Mouse (Mus musculus): ENCODE results near the gene Alkbh1. TPM values are rescaled to one million over a fixed set of nuclear protein-coding genes. Genes with fewer than 3 reads are reported as not detected.
A peak's percentile ranks its signal among the peaks of the same experiment; 100 is the strongest.
"Not testable (repeated sequence)": the region's sequence is repeated elsewhere in the genome, so short reads cannot be mapped to it uniquely, and the experiment has no call there.

The Alkbh1 gene
- polyA plus RNA-seq (2017; shearing (Covaris generic)) = 10 to 100 TPM; 53.3 to 59.3 TPM

DNA sequence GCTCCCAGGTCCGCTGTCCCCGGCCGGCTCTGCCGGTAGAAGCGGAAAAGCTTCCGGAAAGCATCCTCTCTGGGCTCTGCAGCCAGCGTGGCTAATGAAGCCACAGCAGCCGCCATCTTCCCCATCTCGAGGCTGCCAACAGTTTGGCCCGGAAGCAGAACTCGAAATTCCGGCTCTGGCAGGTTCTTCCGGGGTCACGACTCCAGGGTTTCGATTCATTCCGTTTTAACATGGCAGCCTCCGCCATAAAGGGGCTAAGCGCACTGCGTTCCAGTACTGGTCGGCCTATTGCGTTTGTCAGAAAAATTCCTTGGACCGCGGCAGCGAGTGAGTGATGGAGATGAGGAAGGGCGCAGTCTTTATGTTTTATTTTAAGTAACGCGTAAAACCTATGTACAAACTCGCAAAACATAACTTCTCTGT is at the start of gene Alkbh1, which contains the start of gene Slirp:
TSS of gene Alkbh1 (minus strand) at position 318 of the 423 bp plus-strand sequence.
TSS of gene Slirp (plus strand) at position 197 of the 423 bp plus-strand sequence.
- ATAC-seq = peak; percentile 91

DNA sequence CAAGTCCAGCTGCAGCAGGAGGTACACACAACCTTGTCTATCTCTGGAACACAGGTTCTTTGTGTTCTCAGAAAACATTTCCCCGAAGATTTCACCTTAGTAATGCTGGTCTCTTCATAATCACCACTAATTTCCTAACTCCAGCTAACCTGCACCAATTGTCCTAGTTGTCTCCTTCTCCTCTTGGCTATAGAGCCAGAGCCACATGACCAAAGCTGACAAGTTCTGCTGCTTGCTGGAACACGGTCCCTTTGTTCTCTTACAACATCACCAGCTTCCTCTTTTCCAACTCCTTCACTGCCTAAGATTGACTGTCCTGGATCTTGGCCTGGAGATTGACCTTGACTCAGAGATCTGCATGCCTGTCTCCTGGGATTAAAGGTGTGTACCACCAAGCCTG is 44.9 kb upstream of the Alkbh1 start:
- ATAC-seq = not testable (repeated sequence)

DNA sequence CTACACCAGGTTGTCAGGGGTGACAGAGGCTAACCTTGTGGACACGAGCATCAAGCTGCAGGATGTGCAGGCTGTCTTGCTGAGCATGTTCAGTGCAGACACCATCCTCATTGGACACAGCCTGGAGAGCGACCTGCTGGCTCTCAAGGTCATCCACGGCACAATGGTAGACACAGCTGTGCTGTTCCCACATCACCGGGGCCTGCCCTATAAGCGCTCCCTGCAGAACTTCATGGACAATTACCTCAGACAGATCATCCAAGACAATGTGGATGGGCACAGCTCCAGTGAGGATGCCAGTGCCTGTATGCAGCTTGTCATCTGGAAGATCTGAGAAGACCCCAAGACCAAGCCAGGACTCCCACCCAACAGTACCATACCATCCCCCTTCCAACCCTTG is 38.7 kb upstream of the Alkbh1 start:
- not testable (repeated sequence) for ATAC-seq

DNA sequence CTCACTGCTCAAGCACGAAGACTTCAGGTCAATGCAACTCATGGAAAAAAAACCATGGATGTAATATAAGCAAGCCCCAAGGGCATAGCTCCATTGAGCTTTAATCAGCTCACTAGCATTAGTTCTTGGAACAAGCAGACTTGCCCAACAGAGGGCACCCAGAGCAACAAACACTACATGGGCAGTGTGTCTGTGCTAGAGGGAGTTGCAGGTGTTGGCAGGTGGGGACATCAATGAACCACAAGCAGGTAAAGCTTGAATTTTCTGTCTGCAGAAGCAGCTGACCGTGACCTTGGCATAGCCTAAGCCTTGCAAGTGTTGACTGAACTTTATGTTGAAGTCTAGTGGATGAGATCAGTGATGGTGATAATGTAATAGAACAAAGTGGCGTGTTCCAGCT is 30.9 kb upstream of the Alkbh1 start:
- no peak for ATAC-seq

DNA sequence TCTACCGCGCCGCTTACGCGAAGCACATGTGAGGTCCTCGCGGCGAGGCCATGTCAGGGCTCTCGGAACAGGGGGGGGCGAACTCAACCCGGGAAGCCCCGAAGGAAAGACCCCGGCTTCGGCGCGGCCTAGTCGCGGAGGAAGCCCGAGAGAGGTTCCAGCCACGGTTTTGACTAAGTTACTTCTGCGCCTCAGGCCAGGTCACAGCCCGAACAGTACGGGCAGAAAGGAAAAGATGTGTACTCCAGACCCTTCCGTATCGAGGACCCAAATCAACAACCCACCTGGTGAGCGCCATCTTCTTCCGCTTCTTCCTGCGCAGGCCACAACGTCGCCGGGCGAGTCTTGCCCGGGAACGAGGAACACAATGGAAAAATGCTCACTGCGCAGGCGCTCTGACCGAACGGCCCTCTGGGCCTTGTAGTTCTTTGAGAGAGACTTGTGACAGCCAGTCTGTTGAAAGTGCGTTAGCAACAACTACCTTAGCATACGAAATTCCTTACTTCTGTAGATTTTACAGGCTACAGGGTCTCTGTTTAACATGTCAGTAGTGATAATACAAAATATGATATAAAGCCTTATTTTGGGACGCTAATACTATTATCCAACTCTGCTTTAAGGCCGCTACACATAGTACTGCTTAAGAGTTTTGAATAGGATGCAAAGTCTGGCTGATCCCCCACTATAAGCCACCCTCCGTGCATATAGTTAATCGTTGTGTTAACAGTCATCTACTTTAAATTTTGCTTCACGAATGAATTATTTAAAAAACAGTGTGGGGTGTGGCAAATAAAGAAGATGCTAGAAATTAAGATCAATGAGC is 28.4 kb upstream of the Alkbh1 start, which contains the start of gene Snw1:
TSS of gene Snw1 (minus strand) at position 311 of the 823 bp plus-strand sequence.
- ATAC-seq = peak; percentile 94

DNA sequence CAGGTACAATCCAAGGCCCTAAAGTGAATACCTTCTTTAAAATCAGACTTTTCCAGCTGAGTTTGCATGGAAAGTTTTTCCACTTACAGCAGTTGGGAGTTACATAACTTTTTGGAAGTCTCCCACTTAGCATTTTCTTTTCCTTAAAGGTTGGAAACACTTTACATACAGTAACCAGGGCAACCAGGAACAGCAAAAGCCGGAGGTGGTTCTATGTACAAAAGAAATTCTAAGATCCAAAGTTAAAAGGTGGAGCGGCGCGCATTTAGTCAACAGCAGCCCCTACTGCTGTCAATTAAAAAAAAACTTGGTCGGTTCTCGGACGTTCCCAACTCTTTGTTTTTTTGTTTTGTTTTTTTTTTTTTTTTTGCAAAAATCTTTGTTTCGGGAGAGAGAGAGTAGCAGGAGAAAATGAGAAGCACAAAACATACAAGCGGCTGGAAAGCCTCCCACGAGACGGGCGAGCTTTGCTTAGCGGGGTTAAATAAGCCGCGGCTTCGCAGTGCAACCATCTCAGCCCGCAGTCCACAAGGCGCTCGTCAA is 27.7 kb upstream of the Alkbh1 start:
- no peak for ATAC-seq

DNA sequence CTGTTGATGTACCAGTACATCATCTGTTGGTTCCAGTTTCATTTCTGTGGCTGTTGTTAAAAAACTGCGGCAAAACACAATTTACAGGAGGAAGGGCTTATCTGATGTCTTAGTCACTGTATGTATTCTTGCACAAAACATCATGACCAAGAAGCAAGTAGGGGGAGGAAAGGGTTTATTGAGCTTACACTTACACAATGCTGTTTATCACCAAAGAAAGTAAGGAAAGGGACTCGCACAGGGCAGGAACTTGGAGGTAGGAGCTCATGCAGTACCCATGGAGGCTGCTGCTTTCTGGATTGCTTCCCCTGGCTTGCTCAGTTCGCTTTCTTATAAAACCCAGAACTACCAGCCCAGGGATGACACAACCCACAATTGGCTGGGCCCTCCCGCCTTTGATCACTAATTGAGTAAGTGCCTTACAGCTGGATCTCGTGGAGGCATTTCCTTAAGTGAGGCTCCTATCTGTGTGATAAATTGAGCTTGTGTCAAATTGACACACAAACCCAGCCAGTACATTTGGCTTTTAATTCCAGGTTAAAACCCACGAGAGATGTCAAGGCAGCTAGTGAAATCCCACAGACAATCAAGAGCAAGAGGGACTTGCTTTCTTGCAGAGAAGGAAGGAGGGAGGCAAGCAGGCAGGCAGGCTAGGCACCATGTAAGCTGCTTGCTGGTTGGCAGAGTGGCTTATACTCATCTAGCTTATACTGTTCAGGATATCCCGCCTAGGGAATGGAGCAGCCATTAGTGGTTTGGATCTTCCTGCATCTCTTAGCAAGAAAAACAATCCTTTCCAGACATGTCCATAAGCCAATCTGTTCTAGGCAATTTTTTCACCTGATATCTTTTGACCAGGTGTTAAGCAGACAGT is 26.7 kb upstream of the Alkbh1 start:
- peak; percentile 25 for ATAC-seq

DNA sequence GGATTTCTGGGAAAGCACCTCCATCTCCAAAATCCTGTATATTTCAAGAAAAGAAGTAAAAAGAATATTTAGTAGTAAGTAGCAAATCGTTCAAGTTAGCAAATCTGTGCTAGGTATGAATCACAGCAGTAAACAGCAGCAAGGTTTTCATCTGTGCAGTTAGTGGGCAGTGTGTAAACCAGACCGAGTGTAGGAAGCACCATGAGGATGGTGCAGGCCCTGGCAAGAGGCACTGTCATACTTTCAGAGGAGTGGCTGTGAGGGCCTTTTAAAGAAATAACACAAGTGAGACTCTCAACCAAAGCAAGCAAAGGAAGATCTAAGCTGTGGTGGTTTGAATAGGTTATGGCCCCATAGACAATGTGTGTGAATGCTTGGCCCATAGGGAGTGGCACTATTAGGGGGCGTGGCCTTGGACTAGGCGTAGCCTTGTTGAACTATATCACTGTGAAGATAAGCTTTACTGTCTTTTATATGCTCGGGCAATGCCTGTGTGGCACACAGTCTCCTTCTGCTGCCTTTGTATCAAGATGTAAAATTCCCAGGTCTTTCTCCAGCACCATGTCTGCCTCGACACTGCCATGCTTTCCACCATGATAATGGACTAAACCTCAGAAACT is 21.0 kb upstream of the Alkbh1 start:
- no peak for ATAC-seq

DNA sequence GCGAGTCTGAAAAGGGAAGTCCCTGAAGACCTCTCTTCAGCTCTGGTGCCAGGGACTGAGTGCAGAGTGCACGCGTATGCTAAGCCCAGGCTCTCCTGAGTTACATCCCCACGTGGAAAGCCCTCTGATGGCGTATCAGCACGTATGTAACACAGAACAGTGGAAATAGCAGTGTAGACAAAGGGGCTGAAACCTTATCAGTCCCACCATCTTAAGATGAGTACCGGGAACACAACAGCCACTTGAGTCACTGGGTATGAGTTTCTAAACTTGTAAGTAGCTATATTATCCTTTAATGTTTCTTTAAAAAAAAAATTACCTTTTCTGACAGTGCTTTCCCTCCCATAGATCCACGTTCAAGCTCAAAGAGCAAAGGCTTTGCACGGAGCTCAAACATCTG is 5.6 kb upstream of the Alkbh1 start:
- ATAC-seq = no peak

DNA sequence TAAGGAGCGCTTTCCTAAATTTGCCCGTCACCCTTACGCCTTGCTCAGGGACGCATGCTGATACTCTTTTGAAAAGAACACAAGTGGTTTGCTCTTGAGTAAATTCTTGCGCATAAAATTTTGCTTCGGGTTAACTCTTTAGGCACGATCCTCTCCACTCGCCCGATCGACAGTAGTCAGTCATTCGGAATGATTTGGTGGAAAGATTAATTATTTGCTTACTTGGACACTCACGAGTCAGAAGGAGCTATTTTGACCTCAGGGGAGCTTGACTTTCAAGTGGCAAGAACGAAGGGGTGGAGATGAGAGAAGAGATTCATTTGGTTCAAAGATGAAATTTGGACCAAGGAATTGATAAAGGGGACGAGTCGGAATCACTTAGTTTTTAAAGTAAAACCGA is 394 bp upstream of the Alkbh1 start:
- ATAC-seq = no peak

DNA sequence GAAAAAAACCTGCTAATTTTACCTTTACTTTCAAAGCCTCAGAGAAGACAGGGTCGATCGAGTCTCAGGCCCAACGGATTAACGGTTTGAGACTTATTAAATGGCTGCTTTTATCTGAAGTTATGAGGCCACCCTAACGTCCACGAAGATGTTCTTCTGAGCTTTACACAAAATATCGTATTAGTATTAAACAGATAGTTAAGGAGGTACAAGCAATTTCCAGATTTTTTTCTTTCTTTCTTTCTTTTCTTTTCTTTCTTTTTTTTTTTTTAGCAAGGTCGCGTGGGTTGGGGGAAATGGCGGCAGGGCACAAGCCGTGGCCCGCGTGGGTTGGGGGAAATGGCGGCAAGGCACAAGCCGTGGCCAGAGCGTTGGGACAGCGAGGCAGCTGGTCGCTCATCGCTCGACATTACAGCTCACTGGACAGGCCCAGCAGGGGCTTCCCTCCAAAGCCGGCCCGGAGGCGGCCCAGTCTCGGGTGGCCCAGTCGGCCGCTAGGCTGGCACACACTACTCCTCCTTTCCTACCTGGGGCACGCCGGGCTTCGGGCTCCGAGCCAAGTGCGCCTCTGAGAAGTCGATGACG is 610 bp downstream of the Alkbh1 start:
- ATAC-seq = peak; percentile 53

DNA sequence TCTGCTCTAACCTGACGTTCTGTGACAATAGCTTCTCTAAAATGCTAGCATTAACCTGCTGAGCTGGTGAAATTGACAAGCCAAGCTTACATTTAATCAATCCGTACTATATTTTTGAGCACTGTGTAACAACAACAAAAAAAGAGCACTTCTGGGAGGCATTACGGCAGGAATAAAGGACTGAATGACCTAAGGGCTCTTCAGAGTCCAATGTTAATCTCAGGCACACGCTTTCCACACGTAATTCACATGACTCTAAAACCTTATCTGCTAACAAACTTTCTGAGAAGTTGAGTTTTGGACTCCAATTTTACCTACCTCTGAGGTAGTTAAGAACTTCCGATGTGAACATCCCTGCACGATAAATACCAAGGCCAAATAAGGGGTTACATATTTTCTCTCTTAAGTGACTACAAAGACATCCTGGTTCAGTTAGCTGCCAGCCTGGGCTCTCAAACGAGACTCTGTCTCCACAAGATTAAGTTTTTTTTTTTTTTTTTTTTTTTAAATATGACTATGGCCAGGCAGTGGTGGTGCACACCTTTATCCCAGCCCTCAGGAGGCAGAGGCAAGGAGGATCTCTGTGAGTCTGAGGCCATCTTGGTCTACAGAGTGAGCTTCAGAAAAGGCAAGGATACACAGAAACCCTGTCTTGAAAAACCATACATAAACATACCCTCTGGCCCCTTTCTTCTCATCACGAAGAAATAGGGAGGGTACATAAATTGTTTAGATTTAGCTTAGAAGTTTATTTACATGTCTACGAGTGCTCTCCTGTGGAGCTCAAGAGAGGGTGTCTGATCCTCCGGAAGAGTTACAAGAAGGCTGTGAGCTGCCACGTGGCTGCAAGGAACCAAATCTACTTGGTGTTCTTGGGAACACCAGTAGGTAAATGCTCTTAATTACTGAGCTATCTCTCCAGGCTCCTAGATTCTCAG is 1.4 kb downstream of the Alkbh1 start:
- ATAC-seq = no peak

DNA sequence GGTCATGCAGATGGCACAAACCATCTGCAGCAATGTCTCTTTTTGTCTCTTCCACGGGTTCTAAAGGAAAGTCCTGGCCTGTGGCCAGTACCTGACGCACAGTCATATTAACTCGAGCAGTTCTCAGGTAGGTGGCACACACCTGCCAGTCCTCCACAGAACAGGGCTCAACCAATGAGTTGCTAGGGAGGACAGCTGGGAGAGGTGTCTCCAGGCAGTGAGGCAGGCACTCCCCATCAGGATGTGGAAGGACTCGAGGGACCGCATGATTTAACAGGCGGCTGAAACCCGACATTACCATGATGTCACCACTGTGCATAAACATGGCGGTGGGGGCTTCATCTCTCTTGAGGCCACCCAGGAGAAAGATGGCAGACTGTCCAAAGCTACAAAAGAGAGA is 14.9 kb downstream of the Alkbh1 start:
- ATAC-seq = no peak

DNA sequence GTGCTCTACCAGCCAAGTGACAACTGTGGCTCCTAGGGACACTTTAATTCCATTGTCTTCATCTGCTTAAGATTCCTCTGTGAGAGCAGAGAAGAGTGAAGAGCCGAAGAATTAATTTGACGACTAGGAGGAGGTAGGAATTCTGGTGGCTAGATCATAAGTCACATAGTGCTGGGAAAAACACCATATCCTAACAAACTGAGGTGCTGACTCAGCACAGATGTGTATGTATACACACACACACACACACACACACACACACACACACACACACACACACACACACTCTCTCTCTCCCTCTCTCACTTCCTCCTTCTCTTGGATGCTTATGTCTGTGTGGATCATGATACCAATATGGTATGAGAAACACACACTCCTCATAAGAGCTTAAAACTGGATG is 15.5 kb downstream of the Alkbh1 start:
- ATAC-seq = no peak

DNA sequence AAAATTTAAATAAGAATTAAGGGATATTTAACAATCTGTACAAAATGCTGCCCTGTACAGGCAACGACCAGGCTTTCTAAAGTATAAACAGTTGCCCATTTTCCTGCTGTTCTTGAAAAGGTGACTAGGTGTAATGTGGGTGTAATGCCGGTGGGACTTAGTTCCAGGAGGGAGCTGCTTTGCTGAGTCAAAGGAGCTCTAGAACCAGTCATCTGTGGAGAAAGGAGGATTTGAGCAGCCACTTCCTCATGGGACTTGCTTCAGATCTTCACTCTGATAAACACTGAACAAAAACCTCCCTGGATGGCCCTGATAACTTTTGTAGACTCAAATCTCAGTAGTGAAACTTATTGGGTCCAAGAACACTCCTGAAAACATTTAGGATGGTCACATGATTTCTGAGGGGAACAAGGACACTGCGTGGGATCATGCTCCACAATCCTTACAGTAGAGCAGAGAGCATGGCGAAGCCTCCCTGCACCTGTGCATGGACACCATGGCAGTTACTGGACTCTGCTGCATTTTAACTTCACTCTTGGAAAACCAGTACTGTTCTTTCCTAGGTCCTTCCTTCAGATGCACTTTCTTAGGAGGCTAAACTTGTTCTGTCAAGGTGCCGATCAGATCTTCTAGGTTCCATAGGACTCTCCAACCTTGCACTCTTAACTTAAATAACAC is 17.3 kb downstream of the Alkbh1 start:
- no peak for ATAC-seq

DNA sequence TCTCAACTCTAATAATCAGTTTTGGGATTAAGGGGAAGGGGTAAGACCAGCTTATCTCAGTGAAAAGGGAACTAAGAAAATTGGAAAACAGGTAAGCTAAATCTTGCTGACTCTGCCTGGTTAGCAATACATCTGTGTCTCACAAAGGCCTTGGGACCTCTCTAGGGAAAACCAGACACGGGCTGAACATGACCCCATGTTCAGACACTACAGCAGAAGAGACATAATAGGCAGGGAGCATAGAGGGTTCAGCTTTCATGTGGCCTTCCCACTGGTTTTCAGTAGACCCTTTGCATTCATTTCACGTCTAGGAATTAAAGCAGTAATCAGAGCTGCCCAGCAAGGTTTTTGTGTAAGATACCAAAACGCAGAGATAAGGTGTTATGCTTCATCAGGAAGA is 19.3 kb downstream of the Alkbh1 start:
- ATAC-seq = no peak

DNA sequence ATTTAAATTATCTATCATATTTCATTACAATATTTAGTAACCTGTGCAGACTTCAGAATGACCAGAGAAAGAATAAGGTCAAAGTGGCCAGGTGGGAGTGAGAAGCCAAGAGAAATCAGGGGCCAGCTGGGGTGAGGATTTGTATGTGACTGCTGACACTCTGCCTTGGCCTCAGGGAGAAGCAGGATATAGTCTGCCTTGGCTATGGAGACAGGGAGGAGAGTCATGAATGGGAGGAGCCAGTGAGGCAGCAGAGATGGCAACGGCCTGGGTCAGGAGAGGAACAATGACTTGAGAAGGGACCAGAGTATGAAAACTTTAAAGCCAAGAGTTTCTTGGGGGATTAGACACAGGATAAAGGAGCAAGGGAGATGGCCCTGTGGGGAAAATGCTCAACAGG is 20.1 kb downstream of the Alkbh1 start:
- ATAC-seq = no peak

DNA sequence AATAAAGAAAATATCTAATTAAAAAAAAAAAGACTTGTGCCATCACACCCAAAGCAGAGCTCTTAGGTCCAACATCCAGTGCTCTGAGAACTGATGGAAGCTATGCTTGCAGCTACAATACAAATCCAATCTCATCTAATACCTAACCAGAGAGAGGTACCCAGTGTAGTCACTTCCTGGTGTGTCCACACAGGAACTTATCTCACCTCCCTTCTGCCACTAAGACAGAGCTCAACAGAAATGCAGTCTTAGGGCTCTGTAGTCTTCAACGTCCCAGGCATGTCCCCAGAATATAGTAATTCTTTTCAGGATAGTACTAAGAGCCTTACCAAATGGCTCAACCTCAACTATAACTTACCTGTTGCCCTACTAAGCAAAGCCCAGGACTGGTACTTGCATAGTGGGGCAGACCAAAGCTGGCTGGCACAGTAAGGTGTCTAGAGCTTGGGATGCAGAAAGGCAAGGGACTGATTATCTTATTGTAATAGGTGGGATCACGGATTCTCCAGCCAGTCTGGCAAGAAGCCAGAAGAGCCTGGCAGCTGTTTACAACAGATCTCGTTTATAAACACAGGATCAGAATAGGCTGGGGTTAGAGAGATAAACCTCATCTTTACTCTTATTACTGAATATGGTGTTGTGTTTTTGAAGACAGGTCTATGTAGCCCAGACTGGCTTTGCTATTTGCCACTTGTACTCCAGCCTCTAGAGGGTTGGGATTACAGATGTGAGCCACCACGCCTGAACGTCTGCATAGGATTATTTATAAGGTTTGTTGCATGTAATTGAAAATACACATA is 21.9 kb downstream of the Alkbh1 start:
- no peak for ATAC-seq

DNA sequence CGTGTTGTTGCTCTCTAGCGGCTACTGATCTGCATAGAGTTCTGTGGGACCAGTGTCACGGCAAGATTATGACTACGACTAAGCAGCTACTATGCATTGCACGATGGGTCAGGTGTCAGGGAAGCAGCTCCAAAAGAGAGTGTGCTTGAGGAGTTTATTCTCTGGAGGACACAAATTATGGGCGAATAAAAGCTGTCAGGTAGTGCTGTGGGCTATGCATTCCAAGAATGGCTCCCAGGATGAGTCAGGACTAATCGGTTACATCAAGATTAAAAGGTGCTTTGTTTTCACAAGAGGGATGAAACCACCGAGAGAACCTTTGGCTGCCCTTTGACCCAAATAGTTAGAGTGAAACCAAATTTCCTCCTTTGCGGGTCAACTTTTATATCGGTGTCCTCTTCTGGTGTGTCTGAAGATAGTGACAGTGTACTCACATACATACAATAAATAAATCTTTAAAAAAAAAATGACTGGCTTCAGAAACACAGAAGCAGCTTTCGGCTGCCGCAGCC is 23.8 kb downstream of the Alkbh1 start:
- no peak for ATAC-seq
